Mouse (Mus musculus): ENCODE data around the gene Zzef1. TPM values are rescaled to one million over a fixed set of nuclear protein-coding genes. Genes with fewer than 3 reads are reported as not detected.
A peak's percentile ranks its signal among the peaks of the same experiment; 100 is the strongest.

The Zzef1 gene
- polyA plus RNA-seq, 1 experiment, result 10.7 TPM

DNA sequence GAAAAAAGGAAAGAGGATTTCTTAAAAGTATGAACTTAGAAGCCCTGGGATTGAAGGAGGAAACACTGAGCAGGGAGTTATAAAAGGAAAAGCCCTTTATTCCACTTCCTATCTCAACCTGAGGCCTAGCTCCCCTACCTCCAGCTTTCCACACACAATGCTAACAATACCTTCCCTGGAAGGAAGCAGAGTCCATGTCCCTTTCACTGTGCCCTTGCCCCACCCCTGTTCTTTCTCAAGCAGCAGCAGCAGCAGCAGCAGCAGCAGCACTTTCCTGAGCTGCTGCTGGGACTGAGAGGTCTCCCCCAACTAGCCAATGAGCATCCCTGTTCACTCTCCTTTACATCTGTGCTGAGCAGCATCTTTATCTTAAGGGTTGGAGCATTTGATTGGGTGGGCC is 17.1 kb upstream of the Zzef1 start:
- TF ChIP-seq MYOD1 (IDR thresholded peaks at IDR 0.05; ENCODE audit: control insufficient read depth, insufficient read length, low read depth) (no peak), USF1 (IDR thresholded peaks at IDR 0.05; ENCODE audit: low read depth) (no peak), CEBPB (IDR thresholded peaks at IDR 0.05; ENCODE audit: low read depth) (no peak), MYOG (IDR thresholded peaks at IDR 0.05; ENCODE audit: control insufficient read depth, extremely low read depth, insufficient read length) (no peak), FOSL1 (IDR thresholded peaks at IDR 0.05; ENCODE audit: insufficient read depth, low read length, poor library complexity, severe bottlenecking) (no peak), CTCF (IDR thresholded peaks at IDR 0.05; ENCODE audit: control insufficient read depth, insufficient read depth, insufficient read length) (no peak), MAX (IDR thresholded peaks at IDR 0.05) (no peak)
- H3K4me3 ChIP-seq (ENCODE audit: insufficient read depth, poor library complexity, severe bottlenecking), result no peak overlapping the region
- no peaks in the 10 kb centered on the region for H3K27me3 ChIP-seq (ENCODE audit: control insufficient read depth, insufficient read depth, insufficient read length)
- no peaks in the 10 kb centered on the region for H3K79me3 ChIP-seq (ENCODE audit: low read depth)
- no peaks in the 10 kb centered on the region for H3K79me2 ChIP-seq (ENCODE audit: control insufficient read depth, insufficient read depth)
- peaks cover 14% of the 10 kb centered on the region for H3K36me3 ChIP-seq (ENCODE audit: control insufficient read depth, insufficient read depth)
- no peak overlapping the region for H3ac ChIP-seq (ENCODE audit: control insufficient read depth, insufficient read length, low read depth)

DNA sequence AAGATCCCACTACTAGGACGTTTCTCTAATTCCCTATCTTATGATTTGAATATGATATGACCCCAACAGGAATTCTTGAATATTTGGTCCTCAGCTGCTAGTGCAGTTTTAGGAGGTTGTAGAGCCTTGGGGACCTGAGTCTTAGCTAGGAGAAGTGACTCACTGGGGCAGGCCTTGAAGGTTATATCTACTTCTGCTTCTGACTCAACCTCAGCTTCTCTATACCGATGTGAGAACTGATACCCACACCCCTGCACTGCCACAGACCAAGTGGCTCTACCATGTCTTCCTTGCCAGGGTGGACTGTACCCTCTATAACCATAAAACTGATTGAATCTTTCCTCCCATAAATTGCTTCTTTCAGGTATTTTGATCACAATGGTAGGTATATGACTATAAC is 13.9 kb upstream of the Zzef1 start:
- peaks cover 14% of the 10 kb centered on the region for H3K36me3 ChIP-seq (ENCODE audit: control insufficient read depth, insufficient read depth)
- H3K79me3 ChIP-seq (ENCODE audit: low read depth), result no peaks in the 10 kb centered on the region
- TF ChIP-seq FOSL1 (IDR thresholded peaks at IDR 0.05; ENCODE audit: insufficient read depth, low read length, poor library complexity, severe bottlenecking) (no peak), CEBPB (IDR thresholded peaks at IDR 0.05; ENCODE audit: low read depth) (no peak), MYOG (IDR thresholded peaks at IDR 0.05; ENCODE audit: control insufficient read depth, extremely low read depth, insufficient read length) (no peak), USF1 (IDR thresholded peaks at IDR 0.05; ENCODE audit: low read depth) (no peak), CTCF (IDR thresholded peaks at IDR 0.05; ENCODE audit: control insufficient read depth, insufficient read depth, insufficient read length) (no peak), MYOD1 (IDR thresholded peaks at IDR 0.05; ENCODE audit: control insufficient read depth, insufficient read length, low read depth) (no peak), MAX (IDR thresholded peaks at IDR 0.05) (no peak)
- H3K79me2 ChIP-seq (ENCODE audit: control insufficient read depth, insufficient read depth), result no peaks in the 10 kb centered on the region
- no peaks in the 10 kb centered on the region for H3K27me3 ChIP-seq (ENCODE audit: control insufficient read depth, insufficient read depth, insufficient read length)
- no peak overlapping the region for H3ac ChIP-seq (ENCODE audit: control insufficient read depth, insufficient read length, low read depth)
- H3K4me3 ChIP-seq (ENCODE audit: insufficient read depth, poor library complexity, severe bottlenecking), result no peak overlapping the region

DNA sequence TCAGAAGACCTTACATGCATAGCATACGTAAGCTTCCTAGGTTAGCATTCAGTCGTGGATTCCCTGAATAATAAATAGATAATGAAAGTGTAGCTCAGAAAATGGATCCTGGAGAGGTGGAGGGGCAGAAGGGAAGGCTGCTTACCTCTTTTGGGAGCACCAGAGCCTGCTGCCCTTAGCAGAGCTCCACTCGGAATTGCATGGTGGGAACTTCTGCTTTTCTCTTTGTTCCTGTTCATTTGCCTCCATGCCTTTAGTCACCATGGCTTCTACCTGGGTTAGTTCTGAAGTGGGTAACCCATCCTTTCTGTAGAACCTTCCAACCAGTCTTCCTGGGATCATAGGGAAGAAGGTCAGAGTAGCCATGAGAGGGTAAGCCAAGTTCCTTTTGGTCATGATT is 13.5 kb upstream of the Zzef1 start:
- Histone ChIP-seq H3K27me3 (ENCODE audit: control insufficient read depth, insufficient read depth, insufficient read length) (no peaks in the 10 kb centered on the region), H3K79me3 (ENCODE audit: low read depth) (no peaks in the 10 kb centered on the region), H3K79me2 (ENCODE audit: control insufficient read depth, insufficient read depth) (no peaks in the 10 kb centered on the region), H3K36me3 (ENCODE audit: control insufficient read depth, insufficient read depth) (peaks cover 14% of the 10 kb centered on the region), H3K4me3 (ENCODE audit: insufficient read depth, poor library complexity, severe bottlenecking) (no peak overlapping the region), H3ac (ENCODE audit: control insufficient read depth, insufficient read length, low read depth) (no peak overlapping the region)
- TF ChIP-seq CTCF (IDR thresholded peaks at IDR 0.05; ENCODE audit: control insufficient read depth, insufficient read depth, insufficient read length) (no peak), MYOG (IDR thresholded peaks at IDR 0.05; ENCODE audit: control insufficient read depth, extremely low read depth, insufficient read length) (no peak), MAX (IDR thresholded peaks at IDR 0.05) (no peak), CEBPB (IDR thresholded peaks at IDR 0.05; ENCODE audit: low read depth) (no peak), FOSL1 (IDR thresholded peaks at IDR 0.05; ENCODE audit: insufficient read depth, low read length, poor library complexity, severe bottlenecking) (no peak), USF1 (IDR thresholded peaks at IDR 0.05; ENCODE audit: low read depth) (no peak), MYOD1 (IDR thresholded peaks at IDR 0.05; ENCODE audit: control insufficient read depth, insufficient read length, low read depth) (no peak)

DNA sequence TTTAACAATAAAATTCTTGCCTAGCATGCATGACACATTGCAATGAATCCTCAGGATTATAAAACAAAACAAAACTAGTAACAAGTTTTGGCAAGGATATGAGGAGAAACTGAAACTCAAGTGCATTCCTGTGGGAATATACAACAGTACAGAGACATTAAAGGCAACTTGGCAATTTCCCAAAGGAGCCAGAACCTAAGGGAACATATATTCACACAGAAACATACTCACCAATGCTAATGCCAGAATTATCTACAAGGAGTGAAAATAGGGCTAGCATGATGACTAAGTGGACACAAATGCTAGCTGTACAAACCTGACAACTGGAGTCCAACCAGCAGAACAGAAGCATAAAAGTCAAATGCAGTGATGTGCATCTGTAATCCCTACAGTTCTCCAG is 4.0 kb upstream of the Zzef1 start:
- peaks cover 37% of the 10 kb centered on the region for H3K79me2 ChIP-seq (ENCODE audit: control insufficient read depth, insufficient read depth)
- no peak for TF ChIP-seq MYOD1 (IDR thresholded peaks at IDR 0.05; ENCODE audit: control insufficient read depth, insufficient read length, low read depth)
- TF ChIP-seq FOSL1 (IDR thresholded peaks at IDR 0.05; ENCODE audit: insufficient read depth, low read length, poor library complexity, severe bottlenecking), result peak; percentile 19
- no peak for TF ChIP-seq USF1 (IDR thresholded peaks at IDR 0.05; ENCODE audit: low read depth)
- TF ChIP-seq MAX (IDR thresholded peaks at IDR 0.05), result peak; percentile 12
- TF ChIP-seq CTCF (IDR thresholded peaks at IDR 0.05; ENCODE audit: control insufficient read depth, insufficient read depth, insufficient read length), result no peak
- TF ChIP-seq MYOG (IDR thresholded peaks at IDR 0.05; ENCODE audit: control insufficient read depth, extremely low read depth, insufficient read length), result no peak
- H3K4me3 ChIP-seq (ENCODE audit: insufficient read depth, poor library complexity, severe bottlenecking), result no peak overlapping the region
- no peaks in the 10 kb centered on the region for H3K36me3 ChIP-seq (ENCODE audit: control insufficient read depth, insufficient read depth)
- H3K27me3 ChIP-seq (ENCODE audit: control insufficient read depth, insufficient read depth, insufficient read length), result no peaks in the 10 kb centered on the region
- peaks cover 18% of the 10 kb centered on the region for H3K79me3 ChIP-seq (ENCODE audit: low read depth)
- no peak overlapping the region for H3ac ChIP-seq (ENCODE audit: control insufficient read depth, insufficient read length, low read depth)

DNA sequence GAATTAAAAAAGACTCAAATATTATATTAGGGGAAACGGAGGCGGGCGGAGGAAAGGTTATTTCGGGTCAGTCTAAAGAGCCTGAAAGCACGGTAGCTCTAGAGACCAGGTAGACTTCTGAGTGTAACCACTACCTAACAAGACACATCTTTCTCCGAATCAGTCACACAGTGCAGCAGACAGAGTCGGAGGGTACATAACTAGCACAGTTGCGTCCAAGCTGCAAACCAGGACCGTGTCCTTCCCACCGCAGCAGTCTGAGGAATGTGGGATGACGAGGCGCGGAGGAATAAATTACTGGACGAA is 924 bp upstream of the Zzef1 start:
- Histone ChIP-seq H3K36me3 (ENCODE audit: control insufficient read depth, insufficient read depth) (peaks cover 17% of the 10 kb centered on the region), H3K27me3 (ENCODE audit: control insufficient read depth, insufficient read depth, insufficient read length) (no peaks in the 10 kb centered on the region), H3K79me2 (ENCODE audit: control insufficient read depth, insufficient read depth) (peaks cover 67% of the 10 kb centered on the region), H3K79me3 (ENCODE audit: low read depth) (peaks cover 45% of the 10 kb centered on the region), H3K4me3 (ENCODE audit: insufficient read depth, poor library complexity, severe bottlenecking) (peak overlapping the region; percentile 92), H3ac (ENCODE audit: control insufficient read depth, insufficient read length, low read depth) (peak overlapping the region; percentile 91)
- TF ChIP-seq USF1 (IDR thresholded peaks at IDR 0.05; ENCODE audit: low read depth), result no peak
- TF ChIP-seq CTCF (IDR thresholded peaks at IDR 0.05; ENCODE audit: control insufficient read depth, insufficient read depth, insufficient read length), result no peak
- TF ChIP-seq MAX (IDR thresholded peaks at IDR 0.05), result no peak
- TF ChIP-seq CEBPB (IDR thresholded peaks at IDR 0.05; ENCODE audit: low read depth), result no peak
- no peak for TF ChIP-seq MYOD1 (IDR thresholded peaks at IDR 0.05; ENCODE audit: control insufficient read depth, insufficient read length, low read depth)
- no peak for TF ChIP-seq FOSL1 (IDR thresholded peaks at IDR 0.05; ENCODE audit: insufficient read depth, low read length, poor library complexity, severe bottlenecking)
- no peak for TF ChIP-seq MYOG (IDR thresholded peaks at IDR 0.05; ENCODE audit: control insufficient read depth, extremely low read depth, insufficient read length)

DNA sequence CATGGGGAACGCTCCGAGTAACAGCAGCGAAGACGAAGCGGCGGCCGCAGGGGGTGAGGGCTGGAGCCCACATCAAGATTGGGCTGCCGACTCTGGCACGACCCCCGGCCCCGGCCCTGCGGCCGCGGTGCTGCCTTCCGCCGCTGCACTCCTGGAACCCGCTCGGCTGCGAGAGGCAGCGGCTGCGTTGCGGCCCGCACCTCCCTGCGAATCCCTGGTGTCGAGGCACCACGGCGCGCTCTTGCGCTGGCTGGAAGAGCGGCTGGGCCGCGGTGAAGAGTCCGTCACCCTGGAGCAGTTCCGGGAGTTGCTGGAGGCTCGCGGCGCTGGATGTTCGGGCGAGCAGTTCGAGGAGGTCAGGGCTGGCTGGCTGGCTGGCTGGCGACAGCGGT is 266 bp downstream of the Zzef1 start:
- Histone ChIP-seq H3K4me3 (ENCODE audit: insufficient read depth, poor library complexity, severe bottlenecking) (peak overlapping the region; percentile 92), H3K36me3 (ENCODE audit: control insufficient read depth, insufficient read depth) (peaks cover 19% of the 10 kb centered on the region), H3ac (ENCODE audit: control insufficient read depth, insufficient read length, low read depth) (peak overlapping the region; percentile 69), H3K79me3 (ENCODE audit: low read depth) (peaks cover 54% of the 10 kb centered on the region), H3K27me3 (ENCODE audit: control insufficient read depth, insufficient read depth, insufficient read length) (no peaks in the 10 kb centered on the region), H3K79me2 (ENCODE audit: control insufficient read depth, insufficient read depth) (peaks cover 79% of the 10 kb centered on the region)
- TF ChIP-seq MAX (IDR thresholded peaks at IDR 0.05) (peak; percentile 7), FOSL1 (IDR thresholded peaks at IDR 0.05; ENCODE audit: insufficient read depth, low read length, poor library complexity, severe bottlenecking) (no peak)

Measured in C2C12 (cell line).